Mouse (Mus musculus) T-helper 1 cell (primary cell): ENCODE data around the gene Cela2a.

ENCODE experiments used
- in situ Hi-C: fragments of 300-600 bp; cut with MboI, MseI; formaldehyde crosslinking; loops from one replicate; pipeline ENCODE4 v1.15.1; 2025; ENCODE audit warnings: high pct_unique_total_duplicates

The Cela2a gene

GRCm38 (mm10) chr4:141826060-141826459 is at the start of gene Cela2a:
Gene Cela2a, minus strand, starts transcription at chr4:141826160.
- in situ Hi-C loops = no loop called here

GRCm38 (mm10) chr4:141875481-141876108 is 49.6 kb upstream of the Cela2a start:
- in situ Hi-C loops = no loop called here

GRCm38 (mm10) chr4:141874601-141875460 is 48.9 kb upstream of the Cela2a start, which contains the start of gene Efhd2:
Gene Efhd2, minus strand, starts transcription at chr4:141874920.
- in situ Hi-C loops = no loop called here

GRCm38 (mm10) chr4:141874111-141874600 is 48.2 kb upstream of the Cela2a start:
- in situ Hi-C loops = no loop called here

- in situ Hi-C loops = no loop called here
Observed at GRCm38 (mm10) chr4:141872977-141873376, 47.0 kb upstream of the Cela2a start.

- in situ Hi-C loops = no loop called here
Observed at GRCm38 (mm10) chr4:141871909-141872308, 45.9 kb upstream of the Cela2a start.

GRCm38 (mm10) chr4:141871333-141871725 is 45.4 kb upstream of the Cela2a start:
- in situ Hi-C loops = no loop called here

GRCm38 (mm10) chr4:141870666-141871332 is 44.8 kb upstream of the Cela2a start:
- in situ Hi-C loops = no loop called here

GRCm38 (mm10) chr4:141869436-141870215 is 43.7 kb upstream of the Cela2a start:
- in situ Hi-C loops = no loop called here

- in situ Hi-C loops = no loop called here
Observed at GRCm38 (mm10) chr4:141868051-141868450, 42.1 kb upstream of the Cela2a start.

GRCm38 (mm10) chr4:141867498-141867897 is 41.5 kb upstream of the Cela2a start:
- in situ Hi-C loops = no loop called here

- in situ Hi-C loops = no loop called here
Observed at GRCm38 (mm10) chr4:141866933-141867490, 41.1 kb upstream of the Cela2a start.

- in situ Hi-C loops = no loop called here
Observed at GRCm38 (mm10) chr4:141865600-141865999, 39.6 kb upstream of the Cela2a start.

- in situ Hi-C loops = no loop called here
Observed at GRCm38 (mm10) chr4:141865006-141865405, 39.0 kb upstream of the Cela2a start.

- in situ Hi-C loops = no loop called here
Observed at GRCm38 (mm10) chr4:141864506-141864905, 38.5 kb upstream of the Cela2a start.

- in situ Hi-C loops = no loop called here
Observed at GRCm38 (mm10) chr4:141863726-141864280, 37.8 kb upstream of the Cela2a start.

- in situ Hi-C loops = no loop called here
Observed at GRCm38 (mm10) chr4:141862867-141863266, 36.9 kb upstream of the Cela2a start.

- in situ Hi-C loops = no loop called here
Observed at GRCm38 (mm10) chr4:141861591-141862295, 35.8 kb upstream of the Cela2a start.

- in situ Hi-C loops = no loop called here
Observed at GRCm38 (mm10) chr4:141860246-141860841, 34.4 kb upstream of the Cela2a start.

GRCm38 (mm10) chr4:141859351-141859750 is 33.4 kb upstream of the Cela2a start:
- in situ Hi-C loops = no loop called here
